7 mouse cellular contexts compared by ENCODE assay signal in genomic region chr3:51701281-51701751, GRCm38 (mm10). TPM values are rescaled to one million over a fixed set of nuclear protein-coding genes. Genes with fewer than 3 reads are reported as not detected.
DNase-seq lines count a peak whose midpoint lies in the region; ATAC-seq and TF ChIP-seq lines count a peak whose summit lies in the region.

No protein-coding gene starts in this region.

- peak overlapping the region; percentile 46 for H3K4me3 ChIP-seq in embryonic facial prominence, embryonic 10.5 days
- peak overlapping the region; percentile 24 for H3K4me3 ChIP-seq in midbrain, embryonic 12.5 days
- H3K4me3 ChIP-seq in small intestine, adult 2 months (ENCODE audit: low read depth, low read length), result peak overlapping the region; percentile 62

- intact Hi-C loops in left cerebral cortex, postnatal 4 days (cut with DNase I), result loop anchor here (5.0 to 10.0 kb wide), 3 partner anchors 153 to 401 kb away; no protein-coding TSS in a partner anchor

- TF ChIP-seq CTCF in small intestine, adult 2 months (IDR thresholded peaks at IDR 0.05; ENCODE audit: extremely low read depth, insufficient read length, insufficient replicate concordance, low read depth, low read length), result peak; percentile 71

- peaks cover 12% of the 10 kb centered on the region for H3K36me3 ChIP-seq in embryonic facial prominence, embryonic 10.5 days (replicated peaks)
- H3K36me3 ChIP-seq in midbrain, embryonic 12.5 days, result peaks cover 3% of the 10 kb centered on the region; the same call in 1 of the 2 replicates
- no peaks in the 10 kb centered on the region for H3K36me3 ChIP-seq in small intestine, adult 2 months (ENCODE audit: control insufficient read depth, insufficient read depth, low read length)

- no peak for TF ChIP-seq POLR2A in small intestine, adult 2 months (IDR thresholded peaks at IDR 0.05; ENCODE audit: low read depth, low read length)

- peak overlapping the region; percentile 56 for H3K4me2 ChIP-seq in midbrain, embryonic 12.5 days (replicated peaks)

- WGBS in embryonic facial prominence, embryonic 10.5 days, result 1% methylated on average over 27 of the region's 27 CpGs
- WGBS in midbrain, embryonic 12.5 days, result 0% methylated on average over 27 of the region's 27 CpGs
- WGBS in small intestine, adult 2 months, result 1% methylated on average over 27 of the region's 27 CpGs

- peak; percentile 75 for DNase-seq in adrenal gland, postnatal 25 days
- peak; percentile 97 for DNase-seq in embryonic facial prominence, embryonic 10.5 days (ENCODE audit: low spot score)
- peak; percentile 97 for DNase-seq in heart, adult 11 months
- peak; percentile 35 for DNase-seq in kidney, adult 11 months
- peak; percentile 98 for DNase-seq in left cerebral cortex, postnatal 4 days

- H3K27ac ChIP-seq in embryonic facial prominence, embryonic 10.5 days (replicated peaks), result peak overlapping the region; percentile 94
- H3K27ac ChIP-seq in midbrain, embryonic 12.5 days (replicated peaks), result peak overlapping the region; percentile 97
- no peak overlapping the region for H3K27ac ChIP-seq in small intestine, adult 2 months (ENCODE audit: insufficient read depth, low read depth, low read length)

- H3K4me1 ChIP-seq in embryonic facial prominence, embryonic 10.5 days, result peaks cover 45% of the 10 kb centered on the region
- peaks cover 37% of the 10 kb centered on the region for H3K4me1 ChIP-seq in midbrain, embryonic 12.5 days
- H3K4me1 ChIP-seq in small intestine, adult 2 months (ENCODE audit: control insufficient read depth, insufficient read depth, insufficient read length, low read length), result peaks cover 7% of the 10 kb centered on the region

- peak overlapping the region; percentile 60 for H3K9ac ChIP-seq in midbrain, embryonic 12.5 days (replicated peaks)

- H3K9me3 ChIP-seq in embryonic facial prominence, embryonic 10.5 days, result no peaks in the 10 kb centered on the region
- H3K9me3 ChIP-seq in midbrain, embryonic 12.5 days, result no peaks in the 10 kb centered on the region

- ATAC-seq in midbrain, embryonic 12.5 days (ENCODE audit: low FRiP score, low read depth), result peak; percentile 98

- no peaks in the 10 kb centered on the region for H3K27me3 ChIP-seq in embryonic facial prominence, embryonic 10.5 days (replicated peaks; ENCODE audit: low read depth, poor library complexity, severe bottlenecking)
- no peaks in the 10 kb centered on the region for H3K27me3 ChIP-seq in midbrain, embryonic 12.5 days
- H3K27me3 ChIP-seq in small intestine, adult 2 months (ENCODE audit: control insufficient read depth, insufficient read depth, low read length), result no peaks in the 10 kb centered on the region

RNA-seq across cellular contexts. Expression of gene Mgst2, which starts 41.2 kb away (rescaled TPM):
- 220 and 309 TPM in 2 replicates for total RNA-seq in adrenal gland, postnatal 25 days (2021)
- polyA plus RNA-seq in embryonic facial prominence, embryonic 10.5 days (2016; fragmentation: Nextera tagmentation; extraction: Ambion mirVana), result 0.61 and 0.74 TPM in 2 replicates
- 1 to 10 TPM; 1.1 to 1.5 TPM for total RNA-seq in left cerebral cortex, postnatal 4 days (2021)
- polyA plus RNA-seq in midbrain, embryonic 12.5 days (2016; fragmentation: Nextera tagmentation; extraction: Ambion mirVana), result 0.45 and 0.92 TPM in 2 replicates
- polyA plus RNA-seq in small intestine, adult 2 months (2012; rRNA removed), result 12.4 and 19.1 TPM in 2 replicates

Comparison
In these comparisons a context has a peak if more than half of its experiments do, and no peak if none do; other contexts are left out.
1. DNase-seq: peak in every context shown above with its lines; median percentile 98 in left cerebral cortex, postnatal 4 days; 97 in embryonic facial prominence, embryonic 10.5 days; 97 in heart, adult 11 months; 75 in adrenal gland, postnatal 25 days; 35 in kidney, adult 11 months.